Mouse (Mus musculus): Measurements from ENCODE around the gene Gabpb2.
"Not testable (repeated sequence)": the region's sequence is repeated elsewhere in the genome, so short reads cannot be mapped to it uniquely, and the experiment has no call there.

Gabpb2 gene

GRCm38 (mm10) chr3:95159987-95160963 is 57.4 kb downstream of the Gabpb2 start, which contains the start of gene Sema6c:
TSS of gene Sema6c (plus strand) at chr3:95160457.
- peak; percentile 81 to 84 for DNase-seq (ENCODE audit: low spot score in 2 of 2)

- no peak for DNase-seq (ENCODE audit: low spot score in 2 of 2)
These were observed 58.2 kb downstream of the Gabpb2 start for GRCm38 (mm10) chr3:95159511-95159986.

GRCm38 (mm10) chr3:95153874-95154273 is 63.8 kb downstream of the Gabpb2 start:
- DNase-seq (ENCODE audit: low spot score in 2 of 2), result no peak

- no peak for DNase-seq (ENCODE audit: low spot score in 2 of 2)
These were observed 69.8 kb downstream of the Gabpb2 start for GRCm38 (mm10) chr3:95147924-95148323.

DNA sequence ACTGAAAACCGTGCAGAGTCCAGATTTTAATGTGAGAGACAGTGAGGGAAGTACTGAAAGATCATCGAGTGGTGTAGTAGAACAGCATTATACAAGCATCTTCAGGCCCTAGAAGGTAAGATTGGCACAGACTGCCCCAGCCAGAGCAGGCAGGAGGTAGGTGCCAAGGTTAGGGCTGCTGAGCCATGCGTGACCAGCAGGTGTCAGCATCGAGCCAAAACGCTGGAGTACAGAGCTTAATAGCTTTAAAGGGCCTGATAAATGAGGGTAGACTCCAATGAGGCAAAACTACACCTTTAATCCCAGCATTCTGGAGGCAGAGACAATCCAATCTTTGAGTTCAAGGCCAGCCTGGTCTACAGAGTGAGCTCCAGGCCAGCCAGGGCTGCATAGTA is 75.1 kb downstream of the Gabpb2 start:
- DNase-seq (ENCODE audit: low spot score in 2 of 2), result peak; percentile 60 to 85

GRCm38 (mm10) chr3:95141952-95142616 is 75.6 kb downstream of the Gabpb2 start, which contains the start of gene Tnfaip8l2:
TSS of gene Tnfaip8l2 (minus strand) at chr3:95142360.
- DNase-seq (ENCODE audit: low spot score in 2 of 2), result no peak

DNA sequence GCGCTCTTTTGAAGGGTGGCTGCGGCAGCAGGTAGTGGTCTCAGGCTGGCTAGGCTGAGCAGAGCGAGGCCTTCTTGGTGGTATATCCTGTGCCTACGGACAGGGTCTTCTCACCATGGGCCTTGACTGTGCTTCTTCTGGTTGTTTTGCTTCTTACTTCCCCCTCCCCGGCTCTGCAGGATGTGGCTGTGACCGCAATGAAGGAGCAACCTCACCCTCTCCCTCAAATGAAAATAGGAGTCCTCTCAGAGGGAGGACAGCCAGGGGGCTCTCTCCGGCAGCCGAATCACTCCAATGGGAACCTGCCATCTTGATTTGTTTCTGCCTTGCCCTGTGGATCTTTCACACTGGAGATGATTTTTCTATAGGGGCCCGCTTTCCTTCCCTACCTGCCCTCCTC is 76.2 kb downstream of the Gabpb2 start:
- no peak for DNase-seq (ENCODE audit: low spot score in 2 of 2)

DNA sequence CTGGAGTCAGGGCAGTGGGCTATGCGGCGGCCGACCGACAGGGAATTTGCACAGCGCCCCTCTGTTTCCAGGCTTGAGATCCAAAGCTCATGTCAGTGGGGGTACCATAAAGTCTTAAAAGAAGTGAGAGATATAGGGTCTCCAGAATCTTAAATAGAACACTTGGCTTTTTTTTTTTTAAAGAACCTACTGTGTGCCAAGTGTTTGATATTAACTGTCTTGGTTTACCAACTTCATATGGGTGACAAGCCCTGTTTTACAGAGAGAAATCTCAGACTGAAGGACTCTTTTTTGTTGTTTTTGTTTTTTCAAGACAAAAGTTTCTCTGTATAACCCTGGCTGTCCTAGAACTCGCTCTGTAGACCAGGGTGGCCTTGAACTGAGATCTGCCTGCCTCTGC is 76.9 kb downstream of the Gabpb2 start:
- DNase-seq (ENCODE audit: low spot score in 2 of 2), result no peak

DNA sequence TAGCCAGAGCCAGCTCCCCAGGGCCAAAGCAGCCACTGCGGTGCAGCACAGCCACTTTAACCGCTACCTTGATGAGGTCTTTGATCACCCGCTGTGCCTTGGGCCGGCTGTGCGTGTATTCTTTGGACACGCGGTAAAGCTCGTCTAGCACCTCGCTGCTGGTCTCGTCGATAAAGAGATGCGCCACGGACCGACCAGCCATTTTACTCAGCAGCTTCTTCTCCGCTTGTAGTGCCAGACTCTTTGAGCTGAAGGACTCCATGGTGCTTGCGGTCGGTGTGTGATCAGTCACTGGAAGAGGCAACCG is 77.5 kb downstream of the Gabpb2 start:
- DNase-seq (ENCODE audit: low spot score in 2 of 2), result no peak

- DNase-seq (ENCODE audit: low spot score in 2 of 2), result no peak
These were observed 78.0 kb downstream of the Gabpb2 start for GRCm38 (mm10) chr3:95139586-95140288.

DNA sequence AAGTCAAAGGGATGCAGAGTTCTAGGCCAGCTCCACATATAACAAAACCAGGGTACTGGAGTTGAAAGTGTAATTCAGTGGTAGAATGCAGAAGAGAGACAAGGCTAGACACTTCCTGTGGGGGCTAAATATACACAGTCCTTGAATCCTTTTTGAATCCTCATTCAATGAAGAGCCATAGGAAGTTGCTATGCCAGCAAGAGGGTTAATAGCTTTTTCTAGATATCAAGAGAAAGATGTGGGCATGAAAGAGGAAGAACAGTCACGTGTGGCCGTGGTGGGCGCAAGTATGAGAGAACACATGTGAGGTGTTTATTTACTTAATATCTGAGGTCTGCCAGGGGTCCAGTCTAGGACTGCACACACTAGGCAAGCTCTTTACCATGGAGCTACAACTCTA is 81.4 kb downstream of the Gabpb2 start:
- no peak for DNase-seq (ENCODE audit: low spot score in 2 of 2)

- no peak for DNase-seq (ENCODE audit: low spot score in 2 of 2)
These were observed 82.2 kb downstream of the Gabpb2 start for GRCm38 (mm10) chr3:95135433-95136052.

- peak in 1 of 2 experiments; percentile 34 for DNase-seq (ENCODE audit: low spot score in 2 of 2)
These were observed 82.7 kb downstream of the Gabpb2 start for GRCm38 (mm10) chr3:95135023-95135422.

- DNase-seq (ENCODE audit: low spot score in 2 of 2), result not testable (repeated sequence)
These were observed 83.6 kb downstream of the Gabpb2 start for GRCm38 (mm10) chr3:95134133-95134532.

GRCm38 (mm10) chr3:95133680-95134101 is 84.0 kb downstream of the Gabpb2 start, which contains the start of the genes Scnm1 and Lysmd1:
TSS of gene Scnm1 (minus strand) at chr3:95134011.
TSS of gene Lysmd1 (plus strand) at chr3:95134088.
- peak; percentile 83 to 91 for DNase-seq (ENCODE audit: low spot score in 2 of 2)

DNA sequence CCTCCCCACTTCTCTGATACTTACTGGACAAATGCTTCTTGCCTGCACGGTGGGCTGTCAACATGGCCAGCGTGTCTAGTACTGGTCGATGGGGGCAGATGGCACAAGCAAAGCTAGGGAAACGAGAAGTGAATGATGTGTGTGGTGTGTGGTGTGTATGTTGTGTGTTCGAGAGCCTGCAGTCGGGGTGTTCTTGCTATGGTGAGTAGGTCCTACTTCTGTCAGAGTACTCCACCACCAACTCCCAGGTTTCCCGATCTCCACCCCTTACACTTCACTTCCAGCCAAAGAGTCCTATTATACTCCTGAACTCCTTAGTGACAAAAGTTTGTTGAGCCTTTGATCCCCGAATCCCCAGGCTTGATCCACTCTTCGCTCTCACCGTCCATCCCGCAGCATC is 84.5 kb downstream of the Gabpb2 start:
- no peak for DNase-seq (ENCODE audit: low spot score in 2 of 2)

DNA sequence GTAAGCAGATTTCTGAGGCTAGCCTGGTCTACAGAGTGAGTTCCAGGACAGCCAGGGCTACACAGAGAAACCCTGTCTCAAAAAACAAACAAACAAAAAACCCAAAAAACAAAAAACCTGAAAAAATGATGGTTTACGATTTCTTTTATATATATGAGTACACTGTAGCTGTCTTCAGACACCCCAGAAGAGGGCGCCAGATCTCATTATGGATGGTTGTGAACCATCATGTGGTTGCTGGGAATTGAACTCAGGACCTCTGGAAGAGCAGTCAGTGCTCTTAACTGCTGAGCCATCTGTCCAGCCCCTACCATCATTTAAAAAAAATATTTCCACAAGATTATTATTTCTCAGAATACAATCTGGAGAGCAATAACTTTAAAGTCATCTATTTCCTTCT is 85.3 kb downstream of the Gabpb2 start:
- DNase-seq (ENCODE audit: low spot score in 2 of 2), result not testable (repeated sequence)

Measured in frontal cortex, postnatal 14 days (tissue).